Mouse (Mus musculus): ENCODE data around the gene Tango6.
A peak's percentile ranks its signal among the peaks of the same experiment; 100 is the strongest.

The Tango6 gene

GRCm38 (mm10) chr8:106682971-106683668 lies at the start of gene Tango6:
TSS of gene Tango6 (plus strand) at chr8:106683068.
- DNase-seq = peak; percentile 95

- DNase-seq = peak; percentile 71
Observed at GRCm38 (mm10) chr8:106633361-106634158, 49.3 kb upstream of the Tango6 start.

- no peak for DNase-seq
Observed at GRCm38 (mm10) chr8:106635284-106635683, 47.6 kb upstream of the Tango6 start.

- DNase-seq = no peak
Observed at GRCm38 (mm10) chr8:106637446-106637845, 45.4 kb upstream of the Tango6 start.

DNA sequence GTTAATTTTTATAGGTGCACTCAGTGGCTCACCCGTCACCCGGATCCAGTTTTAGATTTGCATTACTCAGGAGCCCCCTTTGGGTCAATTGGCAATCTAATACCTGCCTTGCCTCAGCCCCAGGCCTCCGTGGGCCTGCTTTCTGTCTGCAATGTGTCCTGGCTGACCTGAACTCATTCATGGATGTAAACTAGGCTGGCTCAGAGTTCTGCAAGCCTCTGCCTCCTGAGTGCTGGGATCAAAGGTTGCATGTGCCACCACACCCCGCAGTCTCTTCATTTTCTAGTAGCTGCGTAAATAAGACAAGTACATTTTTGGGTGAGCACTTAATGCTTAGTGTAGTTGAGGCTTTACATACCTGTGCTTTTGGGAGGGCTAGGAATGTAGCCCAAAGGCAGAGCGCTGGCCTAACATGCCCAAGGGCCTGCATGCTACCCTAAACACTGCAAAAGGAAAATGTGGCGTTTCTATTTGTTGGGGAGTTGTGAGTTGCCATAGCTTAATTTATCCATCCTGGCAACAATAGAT lies 44.0 kb upstream of the Tango6 start:
- no peak for DNase-seq

DNA sequence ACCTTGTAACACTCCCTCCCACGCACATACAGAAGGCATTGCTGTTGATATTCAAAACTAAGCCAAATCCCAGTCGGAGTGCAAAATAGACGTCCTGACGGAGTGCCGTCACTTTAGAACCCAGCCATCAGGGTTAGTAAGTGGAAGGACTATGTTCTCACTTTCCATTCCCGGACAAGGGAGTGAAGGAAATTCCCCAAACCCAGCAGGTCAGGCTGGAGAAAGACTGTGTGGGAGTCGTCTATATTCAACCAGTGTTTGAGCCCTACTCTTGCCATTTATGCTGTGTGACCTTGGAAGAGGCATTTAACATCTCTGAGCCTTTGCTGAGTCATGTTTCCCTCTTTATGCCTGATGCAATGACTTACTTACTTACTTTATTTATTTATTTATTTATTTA lies 42.7 kb upstream of the Tango6 start:
- DNase-seq = no peak

DNA sequence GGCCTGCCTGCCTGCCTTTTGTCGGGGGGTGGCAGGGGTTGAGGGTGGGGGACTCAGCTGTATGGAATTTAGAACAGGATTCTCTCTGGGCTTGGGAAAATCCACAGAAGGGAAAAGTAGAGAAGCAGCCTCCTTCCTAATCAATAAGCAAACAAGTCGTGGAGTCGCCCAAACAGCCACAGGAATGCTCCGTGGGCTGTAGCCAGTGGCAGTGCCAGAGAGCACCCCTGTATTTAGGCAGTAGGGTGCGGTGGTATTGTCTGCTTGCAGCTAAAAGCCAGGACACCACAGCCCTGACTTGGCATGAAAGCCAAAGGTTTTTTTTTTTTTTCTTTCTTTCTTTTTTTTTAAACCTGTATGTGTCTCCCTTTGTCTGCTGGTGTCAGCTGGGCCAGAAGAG lies 41.9 kb upstream of the Tango6 start:
- no peak for DNase-seq

DNA sequence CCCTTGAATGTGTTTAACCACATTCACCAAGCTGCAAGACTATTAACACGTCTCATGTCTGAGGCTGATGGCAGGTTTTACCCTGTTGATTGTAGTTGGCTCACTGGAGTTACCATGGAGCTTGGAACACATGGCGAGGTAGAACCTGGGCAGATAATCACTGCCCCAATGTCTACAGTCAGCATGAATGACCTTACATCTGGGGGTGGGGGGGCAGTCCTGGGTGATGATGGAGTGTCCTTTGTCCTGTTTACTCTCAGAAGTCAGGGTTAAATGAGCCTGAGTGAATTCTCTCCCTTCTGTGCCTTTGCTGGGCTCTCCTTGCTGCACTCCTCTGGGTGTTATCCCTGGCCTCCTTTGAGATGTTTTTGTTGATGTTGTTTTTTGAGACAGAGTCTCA lies 40.7 kb upstream of the Tango6 start:
- no peak for DNase-seq

- peak; percentile 26 for DNase-seq
Observed at GRCm38 (mm10) chr8:106643100-106643499, 39.8 kb upstream of the Tango6 start.

- DNase-seq = no peak
Observed at GRCm38 (mm10) chr8:106644957-106645356, 37.9 kb upstream of the Tango6 start.

DNA sequence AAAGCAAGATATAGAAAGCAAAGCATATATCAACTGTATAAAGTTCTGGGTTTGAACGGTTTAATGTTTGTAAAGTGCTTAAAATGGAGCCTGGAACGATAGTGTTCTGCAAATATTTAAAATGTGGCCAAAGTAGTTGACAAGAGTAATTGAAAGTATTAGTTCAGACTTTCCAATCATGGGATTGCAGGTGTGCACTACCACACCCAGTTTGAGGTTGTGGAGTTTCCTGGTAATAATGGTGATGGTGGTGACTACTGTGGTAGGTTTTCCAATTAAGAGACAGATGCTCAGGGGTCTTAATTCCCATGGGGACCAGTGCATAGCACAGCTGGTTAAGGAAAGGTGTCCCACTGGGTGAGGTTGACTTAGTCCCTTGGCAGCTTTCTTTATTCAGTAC lies 36.7 kb upstream of the Tango6 start:
- DNase-seq = no peak

- DNase-seq = no peak
Observed at GRCm38 (mm10) chr8:106646731-106647130, 36.1 kb upstream of the Tango6 start.

DNA sequence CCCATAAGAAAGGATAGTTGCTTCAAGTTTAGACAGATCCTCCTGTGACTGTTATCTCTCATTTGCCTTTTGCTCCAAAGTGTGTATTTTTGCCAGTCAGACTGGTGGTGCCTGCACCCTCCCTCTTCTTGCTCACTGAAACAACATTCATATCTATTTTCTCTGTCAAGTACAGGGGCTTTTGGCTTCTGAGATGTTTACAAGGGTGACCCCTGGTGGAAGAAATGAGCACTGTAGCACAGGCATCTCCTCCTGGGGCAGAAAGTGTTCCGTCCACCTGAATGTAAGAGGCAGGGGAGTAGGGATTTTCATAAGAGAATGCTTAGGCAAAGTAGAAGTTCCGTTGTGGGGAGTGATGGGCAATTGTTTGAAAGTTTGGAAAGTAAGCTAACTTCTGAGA lies 35.5 kb upstream of the Tango6 start:
- peak; percentile 84 for DNase-seq

GRCm38 (mm10) chr8:106648421-106648820 lies 34.4 kb upstream of the Tango6 start:
- DNase-seq = no peak

- no peak for DNase-seq
Observed at GRCm38 (mm10) chr8:106651994-106652393, 30.9 kb upstream of the Tango6 start.

DNA sequence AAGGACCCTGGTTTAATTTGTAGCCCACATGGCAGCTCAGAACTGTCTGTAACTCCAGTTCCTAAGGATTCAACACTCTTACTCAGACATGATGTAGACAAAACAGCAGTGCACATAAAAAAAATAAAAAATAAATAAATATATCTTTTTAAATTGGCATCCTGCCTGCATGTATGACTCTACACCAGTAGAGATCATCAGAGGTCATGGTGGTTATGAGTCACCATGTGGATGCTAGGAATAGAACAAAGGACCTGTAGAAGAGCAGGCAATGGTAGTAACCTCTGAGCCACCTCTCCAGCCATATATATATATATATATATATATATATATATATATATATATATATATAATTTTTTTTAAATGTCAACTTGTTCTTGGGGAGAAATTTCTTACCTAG lies 26.8 kb upstream of the Tango6 start:
- no peak for DNase-seq

DNA sequence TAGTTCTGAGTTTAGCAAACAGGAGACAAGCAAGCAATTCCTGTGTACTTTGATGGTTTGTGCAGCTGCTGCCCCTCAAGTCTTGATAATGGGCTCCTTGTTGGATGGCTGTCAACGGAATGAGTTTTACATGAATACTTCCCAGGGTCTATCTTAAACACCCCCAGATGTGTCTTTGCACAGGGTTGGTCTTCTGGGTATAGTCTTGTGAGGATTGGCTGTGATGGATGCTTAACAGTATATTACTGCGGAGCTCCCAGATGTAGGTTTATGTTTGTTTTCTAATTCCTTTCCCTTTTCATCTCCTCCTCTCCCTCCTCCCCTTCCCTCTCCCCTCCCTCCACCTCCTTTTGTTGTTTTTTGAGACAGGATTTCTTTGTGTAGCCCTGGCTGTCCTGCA lies 10.1 kb upstream of the Tango6 start:
- DNase-seq = no peak

GRCm38 (mm10) chr8:106674318-106674717 lies 8.6 kb upstream of the Tango6 start:
- no peak for DNase-seq

GRCm38 (mm10) chr8:106674894-106675293 lies 8.0 kb upstream of the Tango6 start:
- DNase-seq = peak; percentile 22

DNA sequence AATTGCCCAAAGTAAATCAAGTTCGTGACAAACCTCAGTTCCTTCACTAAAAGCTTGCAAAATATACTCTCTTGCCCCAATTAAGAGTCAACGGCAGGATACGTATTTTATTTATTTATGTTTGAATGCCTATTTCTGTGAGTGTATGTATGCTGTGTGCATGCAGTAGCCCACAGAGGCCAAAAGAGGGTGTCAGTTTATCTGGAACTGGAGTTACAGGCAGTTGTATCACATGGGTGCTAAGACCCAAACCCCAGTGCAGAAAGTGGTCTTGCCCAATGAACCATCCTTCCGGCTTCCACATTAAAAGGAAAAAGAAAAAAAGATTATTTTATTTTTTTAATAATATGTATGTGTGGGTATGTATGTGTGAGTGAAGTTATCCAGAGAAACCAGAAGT lies 1.5 kb downstream of the Tango6 start:
- no peak for DNase-seq

DNA sequence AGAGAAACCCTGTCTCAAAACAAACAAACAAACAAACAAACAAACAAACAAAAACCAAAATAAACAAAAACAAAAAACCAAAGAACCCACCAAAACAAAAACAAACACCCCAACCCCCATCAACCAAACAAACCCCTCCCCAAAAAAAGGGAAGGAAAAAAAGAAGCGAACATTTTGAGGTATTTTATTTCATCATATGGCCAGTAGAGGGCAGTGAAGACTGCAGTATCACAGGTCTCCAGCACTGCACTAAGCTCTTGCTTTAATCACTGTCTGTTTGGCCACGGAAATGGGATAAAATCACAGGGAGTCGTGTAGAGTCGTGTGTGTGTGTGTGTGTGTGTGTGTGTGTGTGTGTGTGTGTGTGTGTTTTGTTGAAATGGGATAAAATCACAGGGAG lies 4.6 kb downstream of the Tango6 start:
- DNase-seq = no peak

- DNase-seq = no peak
Observed at GRCm38 (mm10) chr8:106697748-106698248, 14.9 kb downstream of the Tango6 start.

GRCm38 (mm10) chr8:106699588-106699987 lies 16.7 kb downstream of the Tango6 start:
- peak; percentile 82 for DNase-seq

- DNase-seq = no peak
Observed at GRCm38 (mm10) chr8:106700131-106700530, 17.3 kb downstream of the Tango6 start.

Measured in thymus, postnatal 4 days (tissue).